Mouse (Mus musculus) hematopoietic multipotent progenitor cell, adult 10-12 weeks (in vitro differentiated cells): Measurements from ENCODE around the gene Oxnad1. TPM values are rescaled to one million over a fixed set of nuclear protein-coding genes. Genes with fewer than 3 reads are reported as not detected.

Experiments
- polyA plus RNA-seq: library from polyadenylated mRNA; stranded (reverse); fragments of >175 nt; gene quantifications from 2 replicates; pipeline ENCODE4 v1.2.3, GENCODE M21; 2012; ENCODE audit warnings: low replicate concordance

Gene Oxnad1
- polyA plus RNA-seq = 1.1 and 3.3 TPM in 2 replicates

GRCm38 (mm10) chr14:32084761-32085485 lies at the start of gene Oxnad1:
TSS of gene Oxnad1 (plus strand) at chr14:32085374.

DNA sequence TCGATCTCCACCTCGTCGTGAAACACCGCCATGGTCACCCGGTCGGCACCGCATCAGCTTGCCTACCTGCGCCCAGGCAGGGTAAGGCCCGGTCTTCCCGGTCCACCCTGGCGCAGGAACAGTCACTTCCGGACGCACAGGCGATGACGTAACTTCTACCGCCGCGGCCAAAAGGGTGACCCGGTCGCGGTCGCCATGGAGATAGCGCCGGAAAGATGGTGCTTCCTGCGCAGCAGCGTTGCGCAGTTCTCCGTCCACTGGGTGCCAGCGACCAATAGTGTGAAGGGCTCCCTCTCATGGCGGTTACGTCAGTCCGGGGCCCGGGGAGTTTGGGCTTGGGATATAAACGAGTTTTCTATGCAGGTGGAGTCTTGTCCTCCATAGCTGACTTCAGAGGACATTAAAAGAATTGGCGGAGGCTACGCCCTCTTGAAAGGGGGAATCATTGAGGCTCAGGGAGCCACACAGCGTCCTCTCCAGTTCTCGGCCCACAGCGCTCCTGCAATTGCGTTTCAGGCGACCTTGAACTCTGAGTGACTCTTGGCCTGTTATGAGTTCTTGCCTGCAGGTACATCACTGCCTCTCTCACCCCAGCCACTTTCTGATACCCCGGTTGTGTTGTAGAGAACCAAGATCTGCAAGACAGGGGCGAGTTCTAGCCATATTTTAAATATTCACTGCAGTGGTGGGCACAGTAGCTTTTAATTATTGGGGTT lies 470 bp downstream of the Oxnad1 start, which contains the start of gene Dph3:
Gene Dph3 (minus strand): TSS at position 244 of the 716 bp plus-strand sequence.

DNA sequence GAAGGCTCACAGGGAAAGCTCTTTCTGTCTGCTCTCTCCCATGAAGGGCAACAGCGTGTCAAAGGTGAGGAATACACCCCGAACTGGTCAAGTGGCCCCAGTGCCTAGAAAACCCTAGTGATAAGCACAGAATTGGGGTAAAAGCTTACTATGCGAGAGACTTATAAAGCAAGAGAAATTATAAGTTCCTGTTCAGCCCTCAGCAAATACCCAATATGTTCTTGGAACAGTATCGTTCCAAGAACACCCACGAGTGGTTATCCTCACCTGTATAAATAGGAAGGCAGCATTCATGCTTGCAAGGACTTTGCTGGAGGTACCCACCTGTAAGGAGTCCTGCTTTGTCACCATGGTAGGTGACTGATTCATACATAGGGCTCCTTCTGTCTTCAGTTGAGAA lies 56.5 kb downstream of the Oxnad1 start, which contains the start of gene Msmb:
Gene Msmb (plus strand): TSS at position 301 of the 400 bp plus-strand sequence.

Other genes with a start within 250 kb of the Oxnad1 start
- 0.04 TPM in 1 of 2 replicates, not detected in the other for gene Galnt15, start 56.4 kb upstream of the Oxnad1 start, polyA plus RNA-seq
- 8.2 and 26.4 TPM in 2 replicates for gene Dph3, start 355 bp downstream of the Oxnad1 start, polyA plus RNA-seq
- gene Msmb, start 56.6 kb downstream of the Oxnad1 start, polyA plus RNA-seq = not detected in 2 replicates
- 4.7 and 11.1 TPM in 2 replicates for gene Ncoa4, start 74.5 kb downstream of the Oxnad1 start, polyA plus RNA-seq
- gene Timm23, start 116.5 kb downstream of the Oxnad1 start, polyA plus RNA-seq = 131 and 171 TPM in 2 replicates
- gene Parg, start 116.6 kb downstream of the Oxnad1 start, polyA plus RNA-seq = 17.8 and 29.7 TPM in 2 replicates
- 0.04 TPM in 1 of 2 replicates, not detected in the other for gene Ogdhl, start 236.6 kb downstream of the Oxnad1 start, polyA plus RNA-seq